Mouse (Mus musculus) stomach, embryonic 16.5 days (tissue): Measurements from ENCODE around the gene Gclc. TPM values are rescaled to one million over a fixed set of nuclear protein-coding genes. Genes with fewer than 3 reads are reported as not detected.
A peak's percentile ranks its signal among the peaks of the same experiment; 100 is the strongest.

Experiments
- ATAC-seq: fragments of 200-750 bp; cut with Nextera tagmentation; 2 replicates; pipeline ENCODE4 v1.8.0; 2017; ENCODE audit warnings: moderate number of reproducible peaks, moderate TSS enrichment; ENCODE audit not compliant: insufficient read depth, low FRiP score
- H3K27ac ChIP-seq: fragments of 300-500 bp; sonication (generic); 2 replicates; pipeline ENCODE4 v1.5.1; 2014; ENCODE audit warnings: low read length
- H3K27me3 ChIP-seq: fragments of 300-500 bp; sonication (generic); 2 replicates; pipeline ENCODE4 v1.6.1; 2014; ENCODE audit warnings: low read length, control low read depth, mixed read lengths; ENCODE audit not compliant: control insufficient read depth, insufficient read depth
- H3K36me3 ChIP-seq: fragments of 300-500 bp; sonication (generic); 2 replicates; pipeline ENCODE4 v1.6.1; 2014; ENCODE audit warnings: low read length; ENCODE audit not compliant: control insufficient read depth, insufficient read depth
- H3K4me1 ChIP-seq: fragments of 300-500 bp; sonication (generic); 2 replicates; pipeline ENCODE4 v1.6.1; 2014; ENCODE audit warnings: low read length, control low read depth, mixed read lengths; ENCODE audit not compliant: control insufficient read depth, insufficient read depth
- H3K4me2 ChIP-seq: fragments of 300-500 bp; sonication (generic); 2 replicates; pipeline ENCODE4 v1.6.1; 2014; ENCODE audit warnings: low read depth, low read length, mixed read lengths
- H3K4me3 ChIP-seq: fragments of 300-500 bp; sonication (generic); replicated peaks from 2 replicates; pipeline ENCODE4 v1.5.1; 2014; ENCODE audit warnings: mild to moderate bottlenecking, low read length
- H3K9ac ChIP-seq: fragments of 300-500 bp; sonication (generic); 2 replicates; pipeline ENCODE4 v1.6.1; 2014; ENCODE audit warnings: low read length
- H3K9me3 ChIP-seq: fragments of 300-500 bp; sonication (generic); replicated peaks from 2 replicates; pipeline ENCODE4 v1.6.1; 2016; ENCODE audit warnings: low read length, control low read depth; ENCODE audit not compliant: control insufficient read depth
- WGBS: fragments of 180-500 bp; shearing (Covaris S2); extraction: QIAGEN DNeasy Blood & Tissue Kit; methylation state at CpG from one replicate; pipeline ENCODE4 v1.1.7; 2014; 5-methylcytosine and 5-hydroxymethylcytosine counted together
- polyA plus RNA-seq: library from polyadenylated mRNA; unstranded; fragments of >200 nt; fragmentation: Nextera tagmentation; extraction: Ambion mirVana; gene quantifications from 2 replicates; pipeline ENCODE4 v1.2.1, GENCODE M21; 2015

The Gclc gene
- polyA plus RNA-seq, 1 experiment from 2014 or later: 10.9 TPM

DNA sequence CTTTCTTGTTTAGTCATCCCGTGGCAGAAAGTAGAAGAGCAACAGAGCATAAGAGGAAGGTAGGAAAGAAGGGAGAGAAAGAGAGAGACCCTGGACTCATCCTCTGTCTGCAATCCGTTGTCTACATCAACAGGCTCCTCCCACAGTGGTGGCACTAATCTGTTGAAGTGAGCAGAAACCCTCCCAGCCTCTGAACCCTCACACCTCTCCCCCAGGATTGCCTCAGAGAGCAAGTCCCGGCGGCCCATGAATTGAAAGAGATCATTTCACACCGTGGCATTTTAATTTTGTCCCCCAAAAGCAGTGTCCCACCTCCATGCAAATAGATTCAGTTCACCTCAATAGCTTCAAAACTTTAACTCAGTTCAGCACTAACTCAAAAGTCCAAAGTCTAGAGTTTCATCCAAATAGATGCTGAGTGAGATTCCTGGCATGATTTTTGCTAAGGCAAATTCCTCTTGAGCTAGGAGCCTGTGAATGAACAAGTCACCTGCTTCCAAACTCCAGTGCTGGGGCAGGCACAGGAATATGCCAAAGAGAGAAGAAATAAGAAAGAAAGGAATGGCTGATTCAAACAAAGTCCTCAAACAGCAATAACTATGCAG is 36.4 kb upstream of the Gclc start:
- H3K27ac ChIP-seq: no peak overlapping the region
- H3K9me3 ChIP-seq: no peaks in the 10 kb centered on the region
- no peaks in the 10 kb centered on the region for H3K27me3 ChIP-seq
- no peak for ATAC-seq
- H3K4me2 ChIP-seq: no peak overlapping the region
- 56% methylated on average over 5 of the region's 5 CpGs for WGBS
- peaks cover 4% of the 10 kb centered on the region; the same call in 1 of the 2 replicates for H3K4me1 ChIP-seq
- H3K9ac ChIP-seq: no peak overlapping the region
- no peak overlapping the region for H3K4me3 ChIP-seq
- H3K36me3 ChIP-seq: no peaks in the 10 kb centered on the region

DNA sequence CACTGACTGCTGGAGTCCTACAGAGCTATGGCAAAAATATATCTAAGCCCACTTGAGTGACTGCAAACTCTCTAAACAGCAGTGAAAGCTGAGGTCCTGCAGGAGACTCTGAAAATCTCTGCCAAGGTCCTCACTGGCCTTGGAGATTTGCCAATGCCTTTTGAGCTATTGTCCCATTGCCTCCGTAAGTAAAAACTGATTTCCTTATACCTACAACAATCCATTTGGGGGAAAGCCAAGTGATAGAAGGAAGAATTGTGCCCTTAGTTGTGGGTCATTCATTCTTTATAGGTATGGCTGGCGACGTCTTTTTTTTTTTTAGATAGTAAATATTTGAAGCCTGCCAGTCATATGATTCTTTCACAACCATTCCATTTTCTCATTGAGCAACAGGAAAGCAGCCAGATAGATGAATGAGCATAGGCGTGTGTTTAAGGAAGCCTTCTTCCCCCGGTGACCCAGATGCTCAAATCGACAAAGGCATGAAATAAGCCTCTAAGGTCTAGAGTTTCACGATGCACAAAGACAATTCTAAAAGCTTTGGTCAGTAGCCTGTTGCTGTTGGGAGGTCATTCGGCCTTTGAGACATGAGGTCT is 35.4 kb upstream of the Gclc start:
- Histone ChIP-seq H3K9me3 (no peaks in the 10 kb centered on the region), H3K36me3 (no peaks in the 10 kb centered on the region), H3K27me3 (no peaks in the 10 kb centered on the region), H3K27ac (no peak overlapping the region; the same call in 1 of the 2 replicates), H3K4me1 (peaks cover 4% of the 10 kb centered on the region; the same call in 1 of the 2 replicates), H3K4me2 (no peak overlapping the region), H3K4me3 (no peak overlapping the region), H3K9ac (no peak overlapping the region)
- ATAC-seq: peak; percentile 17; the same call in 1 of the 2 replicates
- WGBS: 62% methylated on average over 8 of the region's 8 CpGs

DNA sequence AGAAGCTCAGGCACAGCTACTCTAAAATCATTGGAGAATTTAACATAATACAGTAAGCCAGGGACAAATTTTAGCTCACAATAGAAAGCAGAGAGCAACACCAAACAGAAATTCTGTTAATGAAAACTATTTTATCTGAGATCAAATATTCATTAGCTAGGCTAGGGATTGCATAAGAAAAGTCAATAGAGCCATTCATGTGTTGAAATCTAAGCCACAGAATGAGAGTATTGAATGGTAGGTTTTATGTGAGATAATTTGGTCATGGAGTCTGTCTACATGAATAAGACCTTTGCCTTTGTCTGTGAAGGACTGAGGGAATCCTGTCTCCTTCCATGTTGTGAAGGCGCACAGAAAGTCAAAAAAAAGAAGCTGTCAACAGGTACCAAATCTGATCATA is 34.7 kb upstream of the Gclc start:
- Histone ChIP-seq H3K4me2 (no peak overlapping the region), H3K36me3 (no peaks in the 10 kb centered on the region), H3K9ac (no peak overlapping the region), H3K4me3 (no peak overlapping the region), H3K27me3 (no peaks in the 10 kb centered on the region), H3K9me3 (no peaks in the 10 kb centered on the region), H3K4me1 (peaks cover 4% of the 10 kb centered on the region; the same call in 1 of the 2 replicates), H3K27ac (no peak overlapping the region)
- 81% methylated on average over 1 of the region's 1 CpGs for WGBS
- ATAC-seq: no peak

DNA sequence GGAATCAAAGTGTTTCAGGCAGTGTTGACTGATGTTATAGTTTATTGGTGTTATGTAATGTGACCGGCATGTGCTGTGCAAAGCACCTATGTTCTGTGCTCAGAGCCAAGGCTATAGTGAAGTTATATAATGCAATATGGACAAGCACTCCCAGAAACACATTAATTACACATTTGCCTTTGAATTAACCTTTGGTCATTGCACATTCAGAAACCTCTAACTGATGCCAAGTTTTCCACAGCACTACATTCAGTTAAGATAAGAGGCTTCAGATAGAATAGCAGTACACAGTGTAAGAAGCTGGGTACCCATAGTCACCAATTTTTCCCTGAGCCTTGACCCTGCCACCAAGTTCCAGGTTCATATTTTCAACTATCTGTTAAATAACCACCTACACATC is 32.0 kb upstream of the Gclc start:
- Histone ChIP-seq H3K27me3 (no peaks in the 10 kb centered on the region), H3K27ac (no peak overlapping the region)

DNA sequence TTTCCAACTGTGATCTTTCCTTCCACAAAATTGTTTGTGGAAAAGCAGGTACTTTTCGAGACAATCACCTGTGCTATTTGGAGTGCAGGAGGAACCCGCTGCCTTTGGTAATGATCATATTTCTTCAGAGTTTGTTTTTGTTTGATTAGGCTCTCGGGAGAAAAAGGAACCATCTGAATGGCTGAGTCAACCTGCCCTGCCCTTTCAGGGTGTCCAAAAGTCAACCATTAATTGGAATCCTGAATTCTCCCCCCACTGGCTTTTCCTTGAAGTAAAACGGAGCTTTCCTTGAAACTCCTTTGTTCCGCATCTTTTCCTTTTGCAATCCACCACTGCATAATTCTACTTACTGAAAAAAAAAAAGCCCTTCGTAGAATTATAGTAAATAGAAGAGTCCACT is 30.1 kb upstream of the Gclc start:
- H3K27ac ChIP-seq: no peak overlapping the region
- ATAC-seq: no peak
- 51% methylated on average over 6 of the region's 6 CpGs for WGBS
- no peak overlapping the region for H3K9ac ChIP-seq
- H3K9me3 ChIP-seq: no peaks in the 10 kb centered on the region
- H3K4me3 ChIP-seq: no peak overlapping the region
- no peak overlapping the region for H3K4me2 ChIP-seq
- H3K36me3 ChIP-seq: no peaks in the 10 kb centered on the region
- H3K27me3 ChIP-seq: no peaks in the 10 kb centered on the region
- peaks cover 3% of the 10 kb centered on the region; the same call in 1 of the 2 replicates for H3K4me1 ChIP-seq

More for the DNA sequence above, 32.0 kb upstream of the Gclc start:
- 69% methylated on average over 1 of the region's 1 CpGs for WGBS
- Histone ChIP-seq H3K4me1 (peaks cover 4% of the 10 kb centered on the region; the same call in 1 of the 2 replicates), H3K4me2 (no peak overlapping the region), H3K4me3 (no peak overlapping the region), H3K9me3 (no peaks in the 10 kb centered on the region), H3K9ac (no peak overlapping the region), H3K36me3 (no peaks in the 10 kb centered on the region)
- 0 out of 2 replicates have a peak, but pooled peaks have one; percentile 33 for ATAC-seq

DNA sequence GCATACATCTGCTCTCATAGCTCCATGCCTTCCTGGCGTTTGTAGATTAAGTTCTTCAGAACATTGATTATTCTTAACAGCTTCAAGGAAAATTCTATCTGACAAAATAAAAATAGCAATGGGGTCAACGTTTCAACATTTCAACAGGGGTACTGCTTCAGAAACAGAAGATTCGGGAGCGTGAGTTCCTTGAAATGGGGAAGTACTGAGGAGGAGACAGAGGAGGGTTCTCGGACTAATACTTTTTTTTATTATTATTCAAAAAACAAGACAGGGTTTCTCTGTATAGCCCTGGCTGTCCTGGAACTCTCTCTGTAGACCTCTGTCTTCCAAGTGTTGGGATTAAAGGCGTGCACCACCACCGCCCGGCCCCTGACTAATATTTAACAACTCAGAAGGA is 28.9 kb upstream of the Gclc start:
- WGBS: 74% methylated on average over 8 of the region's 8 CpGs
- no peak overlapping the region for H3K27ac ChIP-seq
- no peaks in the 10 kb centered on the region for H3K27me3 ChIP-seq
- no peak for ATAC-seq
- no peak overlapping the region for H3K4me3 ChIP-seq
- no peak overlapping the region for H3K4me2 ChIP-seq
- no peaks in the 10 kb centered on the region for H3K9me3 ChIP-seq
- H3K36me3 ChIP-seq: no peaks in the 10 kb centered on the region
- H3K9ac ChIP-seq: no peak overlapping the region
- H3K4me1 ChIP-seq: no peaks in the 10 kb centered on the region

DNA sequence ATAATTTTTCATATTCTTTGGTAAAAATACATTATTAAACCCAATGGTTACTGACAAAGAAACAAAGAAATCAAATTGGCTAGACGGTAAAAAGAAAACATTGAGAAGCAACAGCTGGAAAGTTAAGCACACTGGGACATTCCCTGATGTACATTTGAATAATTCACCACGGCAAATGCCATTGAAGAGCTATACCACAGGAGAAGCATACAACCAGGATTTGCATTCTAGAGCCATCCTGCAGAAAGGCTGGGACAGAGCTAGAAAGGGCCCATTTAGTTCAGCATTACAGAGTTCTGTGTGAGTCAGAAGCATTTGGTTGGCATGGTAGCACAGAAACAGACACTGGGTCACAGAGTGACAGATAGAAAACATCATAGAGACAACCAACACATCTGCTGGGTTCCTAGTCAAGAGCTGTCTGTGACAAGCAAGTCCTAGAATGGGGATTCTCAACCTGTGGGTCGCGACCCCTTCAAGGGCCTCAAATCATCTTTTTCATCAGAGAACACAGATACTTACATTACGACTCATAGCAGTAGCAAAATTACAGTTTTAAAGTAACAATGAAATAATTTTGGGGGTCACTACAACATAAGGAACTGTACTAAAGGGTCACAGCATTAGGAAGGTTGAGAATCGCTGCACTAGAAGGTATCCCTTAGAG is 28.2 kb upstream of the Gclc start:
- Histone ChIP-seq H3K27ac (no peak overlapping the region), H3K27me3 (no peaks in the 10 kb centered on the region), H3K36me3 (no peaks in the 10 kb centered on the region), H3K4me2 (no peak overlapping the region), H3K9ac (no peak overlapping the region), H3K4me1 (no peaks in the 10 kb centered on the region), H3K4me3 (no peak overlapping the region), H3K9me3 (no peaks in the 10 kb centered on the region)
- WGBS: 83% methylated on average over 6 of the region's 6 CpGs
- no peak for ATAC-seq

DNA sequence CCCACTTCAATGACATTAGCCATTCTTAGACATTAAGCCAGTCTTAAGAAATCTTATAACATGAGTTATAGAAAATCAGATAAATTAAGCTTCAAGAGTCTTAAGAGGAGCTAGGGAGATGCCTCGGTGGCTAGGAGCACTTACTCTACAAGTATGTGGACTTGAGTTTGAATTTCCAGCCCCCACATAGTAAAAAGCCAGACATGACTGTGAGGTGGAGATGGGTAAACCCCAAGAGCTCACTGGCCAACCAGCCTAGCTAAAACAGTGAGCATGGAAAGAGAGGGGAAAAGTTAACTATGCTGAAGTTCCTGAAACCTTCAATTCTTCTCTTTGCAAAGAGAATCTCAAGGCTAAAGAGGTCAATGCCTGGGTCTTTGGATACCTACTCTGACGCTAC is 27.3 kb upstream of the Gclc start:
- WGBS: 81% methylated on average over 2 of the region's 2 CpGs
- Histone ChIP-seq H3K9me3 (no peaks in the 10 kb centered on the region), H3K36me3 (no peaks in the 10 kb centered on the region), H3K27me3 (no peaks in the 10 kb centered on the region), H3K4me3 (no peak overlapping the region), H3K4me1 (no peaks in the 10 kb centered on the region), H3K27ac (no peak overlapping the region), H3K9ac (no peak overlapping the region), H3K4me2 (no peak overlapping the region)
- no peak for ATAC-seq

DNA sequence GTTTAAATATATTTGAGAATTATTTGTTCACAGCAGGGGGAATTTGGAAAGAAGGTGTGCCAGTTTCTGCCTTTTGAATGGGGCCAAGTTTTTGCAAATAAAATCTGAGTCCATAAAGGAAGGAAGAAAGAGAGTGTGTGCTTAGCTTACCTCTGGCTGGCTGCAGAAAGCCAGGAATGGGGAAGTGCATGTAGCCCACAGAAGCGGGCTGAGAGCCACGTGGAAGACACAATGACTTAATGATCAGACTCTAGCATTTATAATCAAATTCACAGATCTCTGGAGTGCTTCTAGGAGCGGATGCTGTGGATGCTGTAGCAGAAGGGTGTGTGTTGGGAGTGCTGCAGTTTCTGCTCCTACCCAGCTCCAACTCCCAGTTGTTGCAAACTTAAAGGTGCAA is 22.3 kb upstream of the Gclc start:
- Histone ChIP-seq H3K36me3 (no peaks in the 10 kb centered on the region), H3K4me2 (no peak overlapping the region), H3K4me3 (no peak overlapping the region), H3K27ac (no peak overlapping the region), H3K9me3 (no peaks in the 10 kb centered on the region), H3K9ac (no peak overlapping the region), H3K27me3 (no peaks in the 10 kb centered on the region), H3K4me1 (no peaks in the 10 kb centered on the region)
- 47% methylated on average over 3 of the region's 3 CpGs for WGBS
- no peak for ATAC-seq
